Mouse (Mus musculus) small intestine, adult 2 months (tissue): ENCODE results near the gene Sys1.

Experiments
- CTCF ChIP-seq: fragments of 200-500 bp; IDR thresholded peaks from 2 replicates; pipeline ENCODE4 v1.5.1; 2012; ENCODE audit warnings: low read depth, mild to moderate bottlenecking, control low read depth, inconsistent platforms, low read length, moderate library complexity, mixed read lengths; ENCODE audit not compliant: insufficient replicate concordance, insufficient read length; ENCODE audit errors: extremely low read depth
- POLR2A ChIP-seq: fragments of 200-500 bp; IDR thresholded peaks from 2 replicates; pipeline ENCODE4 v1.6.1; 2012; ENCODE audit warnings: low read depth, mild to moderate bottlenecking, control low read depth, inconsistent platforms, low read length, moderate library complexity

- TF ChIP-seq CTCF (no peak), POLR2A (no peak)
Observed at GRCm38 (mm10) chr2:164516592-164516991, 59.8 kb downstream of the Sys1 start.
